Mouse (Mus musculus): ENCODE data around the gene Gli1.

Gene Gli1

DNA sequence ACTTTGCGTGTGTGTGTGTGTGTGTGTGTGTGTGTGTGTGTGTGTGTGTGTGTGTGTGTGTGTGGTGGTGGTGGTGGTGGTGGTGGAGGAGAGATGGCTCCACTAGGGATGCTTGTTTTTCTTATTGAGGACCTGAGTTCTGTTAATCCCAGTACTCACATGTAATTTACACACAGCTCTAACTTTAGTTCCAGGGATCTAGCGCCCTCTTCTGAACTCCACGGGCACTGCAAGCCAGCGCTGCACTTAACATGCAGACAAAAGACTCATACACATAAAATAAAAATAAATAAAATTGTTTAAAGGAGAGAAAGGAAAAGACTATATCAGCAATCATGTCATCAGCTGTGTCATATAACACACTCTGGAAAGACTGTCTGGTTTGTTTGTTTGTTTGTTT is 7.2 kb upstream of the Gli1 start:
- no peak for DNase-seq (ENCODE audit: low spot score in 2 of 2)

DNA sequence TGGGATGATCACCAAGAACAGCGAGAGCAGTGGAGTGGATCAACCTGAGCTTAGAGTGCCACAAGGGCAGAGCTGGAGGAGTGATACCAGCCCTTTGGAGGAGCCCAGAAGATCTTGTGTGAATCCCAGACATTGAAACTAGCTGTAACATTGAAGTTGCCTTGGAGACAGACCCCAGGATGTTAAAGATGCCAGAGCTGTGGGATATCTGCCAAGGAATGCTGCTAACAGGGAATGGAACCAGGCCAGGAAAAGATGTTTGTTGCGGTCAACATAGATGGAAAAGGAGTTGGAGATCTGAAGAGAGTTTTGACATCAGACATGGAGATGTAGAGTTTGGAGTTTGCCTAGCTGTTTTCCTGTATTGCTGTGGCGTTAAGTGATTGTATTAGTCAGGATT is 4.4 kb upstream of the Gli1 start:
- DNase-seq (ENCODE audit: low spot score in 2 of 2): no peak

- DNase-seq (ENCODE audit: low spot score in 2 of 2): no peak
These were observed 1.3 kb upstream of the Gli1 start for GRCm38 (mm10) chr10:127343029-127343428.

DNA sequence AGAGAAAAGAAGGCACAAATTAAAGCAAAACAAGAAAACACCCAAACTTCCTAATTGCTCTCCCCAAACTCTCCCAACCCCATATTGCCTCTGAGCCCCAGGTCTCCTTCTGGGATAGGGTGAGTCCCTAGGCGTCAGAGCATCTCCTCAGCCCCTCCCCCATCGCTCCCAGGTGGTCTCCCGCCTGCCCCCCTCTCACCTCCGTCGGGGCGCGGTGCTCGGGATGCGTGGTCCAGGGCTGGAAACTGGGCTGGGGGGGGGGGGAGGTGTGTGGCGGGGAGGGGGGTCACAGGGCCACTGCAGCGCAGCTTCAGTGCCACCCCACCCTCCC is 449 bp downstream of the Gli1 start:
- no peak for DNase-seq (ENCODE audit: low spot score in 2 of 2)

- DNase-seq (ENCODE audit: low spot score in 2 of 2): no peak
These were observed 1.0 kb downstream of the Gli1 start for GRCm38 (mm10) chr10:127340577-127341359.

GRCm38 (mm10) chr10:127339683-127340576 is 1.8 kb downstream of the Gli1 start:
- DNase-seq (ENCODE audit: low spot score in 2 of 2): no peak

DNA sequence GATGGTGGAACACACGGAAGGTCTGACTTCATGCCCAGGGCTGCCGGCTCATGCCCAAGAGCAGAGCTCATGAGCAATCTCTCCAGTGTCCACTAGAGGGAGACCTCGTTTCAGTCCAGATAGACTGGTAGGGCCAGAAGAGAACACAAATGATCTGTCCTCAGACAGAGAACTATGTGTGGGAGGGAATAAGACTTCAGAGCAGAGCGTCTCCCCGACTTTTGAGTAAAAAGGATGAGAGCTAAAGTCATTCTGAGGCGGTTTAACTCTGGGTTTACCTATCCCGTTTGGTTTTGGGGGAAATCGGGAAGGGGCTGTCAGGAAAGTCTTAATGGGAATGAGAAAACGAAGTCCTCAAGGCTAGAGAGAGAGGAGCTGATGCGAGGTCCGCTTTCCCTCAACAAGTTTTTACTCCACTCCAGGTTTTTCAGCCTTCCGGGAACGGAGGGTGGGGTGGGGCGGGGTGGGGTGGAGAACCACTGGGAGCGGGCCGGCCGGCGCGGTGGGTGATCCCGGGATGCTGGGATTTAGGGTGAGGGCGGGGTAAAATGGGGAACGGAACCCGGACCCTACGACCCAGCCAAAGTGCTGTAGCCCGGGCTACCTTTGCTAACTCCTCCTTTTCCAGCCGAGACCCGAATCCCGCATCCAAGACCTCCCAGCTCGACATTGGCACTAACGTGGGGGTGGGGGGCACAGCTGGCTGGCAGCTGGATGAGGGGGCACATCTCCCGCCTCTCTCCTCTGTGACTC is 2.7 kb downstream of the Gli1 start:
- DNase-seq (ENCODE audit: low spot score in 2 of 2): peak; percentile 86 to 94

DNA sequence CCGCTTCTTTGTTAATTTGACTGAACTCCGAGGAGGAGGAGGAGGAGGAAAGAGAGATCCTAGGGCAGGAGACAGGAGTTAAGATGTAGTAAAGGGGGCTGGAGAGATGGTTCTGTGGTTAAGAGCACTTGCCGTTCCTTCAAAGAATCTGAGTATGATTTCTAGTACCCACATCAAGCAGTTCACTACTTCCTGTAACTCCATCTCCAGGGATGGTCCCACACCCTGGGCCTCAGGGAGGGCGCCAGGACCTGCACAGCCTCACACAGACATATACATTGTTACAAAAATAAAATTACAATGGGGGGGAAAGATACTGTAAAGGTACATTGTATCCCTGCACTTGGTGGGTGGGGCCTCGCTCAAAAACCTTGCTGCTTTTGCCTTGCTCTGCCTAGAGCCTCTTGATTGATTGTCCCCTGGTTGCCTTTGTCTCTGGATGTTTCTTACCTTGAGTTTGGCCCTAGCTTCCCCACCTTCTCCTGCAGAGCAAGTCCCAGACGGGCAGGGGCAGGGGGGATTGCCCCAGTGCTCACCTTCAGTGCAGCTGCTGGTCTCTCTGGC is 4.2 kb downstream of the Gli1 start:
- no peak for DNase-seq (ENCODE audit: low spot score in 2 of 2)

- no peak for DNase-seq (ENCODE audit: low spot score in 2 of 2)
These were observed 4.8 kb downstream of the Gli1 start for GRCm38 (mm10) chr10:127336952-127337351.

DNA sequence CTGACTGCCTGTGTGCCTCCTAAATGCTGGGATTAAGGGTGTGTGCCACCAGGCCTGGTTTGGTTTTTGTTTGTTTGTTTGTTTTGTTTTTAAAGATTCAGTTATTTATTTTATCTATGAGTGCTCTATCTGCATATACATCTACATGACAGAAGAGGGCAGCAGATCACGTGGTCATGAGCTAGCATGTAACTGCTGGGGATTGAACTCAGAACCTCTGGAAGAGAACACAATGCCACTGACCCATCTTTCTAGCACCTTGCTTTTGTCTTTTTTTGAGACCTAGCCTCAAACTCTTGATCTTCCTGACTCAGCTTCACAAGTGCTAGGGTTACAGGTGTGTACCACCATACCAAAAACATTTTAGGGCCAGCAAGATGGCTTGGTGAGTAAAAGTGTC is 6.5 kb downstream of the Gli1 start:
- DNase-seq (ENCODE audit: low spot score in 2 of 2): no peak

DNA sequence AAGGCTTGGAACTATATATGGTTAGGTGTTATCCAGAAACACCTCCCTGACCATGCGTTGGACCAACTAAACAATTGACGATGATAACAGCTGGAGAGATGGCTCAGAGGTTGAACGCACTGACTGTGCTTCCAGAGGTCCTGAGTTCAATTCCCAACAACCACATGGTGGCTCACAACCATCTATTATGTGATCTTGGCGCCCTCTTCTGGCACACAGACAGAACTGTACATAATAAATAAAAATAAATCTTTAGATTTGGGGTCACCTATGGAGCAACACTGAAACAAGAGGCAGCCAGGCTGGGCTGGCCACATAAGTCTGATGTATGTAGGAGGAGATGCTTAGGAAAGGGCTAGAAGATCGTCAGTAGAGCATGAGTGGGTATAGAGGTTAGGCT is 8.6 kb downstream of the Gli1 start:
- no peak for DNase-seq (ENCODE audit: low spot score in 2 of 2)

DNA sequence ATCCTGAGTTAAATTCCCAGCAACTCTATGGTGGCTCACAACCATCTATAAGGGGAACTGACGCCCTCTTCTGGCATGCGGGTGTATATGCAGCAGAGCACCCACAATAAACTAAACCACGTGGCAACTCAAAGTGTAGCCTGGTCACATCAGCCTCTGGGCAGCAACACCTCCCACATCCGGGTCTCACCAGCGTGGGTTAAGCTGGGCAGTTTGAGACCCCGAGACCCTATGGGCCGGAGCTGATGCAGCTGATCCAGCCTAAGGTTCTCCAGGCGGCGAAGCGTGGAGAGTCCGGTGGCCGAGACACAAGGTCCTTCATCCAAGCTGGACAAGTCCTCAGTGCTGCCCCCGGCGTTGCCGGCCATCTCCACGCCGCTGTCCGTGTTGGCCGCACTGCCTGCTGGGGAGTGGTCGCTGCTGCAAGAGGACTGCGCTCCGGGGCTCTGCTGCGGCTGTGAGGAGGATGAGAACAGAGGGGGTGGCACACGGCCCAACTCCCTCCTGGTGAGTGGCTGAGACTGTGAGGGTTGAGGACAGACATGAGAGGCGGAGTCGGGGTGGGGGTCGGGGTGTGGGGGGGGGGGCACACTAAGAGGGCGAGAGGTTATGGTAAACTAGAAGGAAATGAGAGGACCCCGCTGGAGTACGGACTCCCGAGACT is 9.4 kb downstream of the Gli1 start:
- DNase-seq (ENCODE audit: low spot score in 2 of 2): no peak

DNA sequence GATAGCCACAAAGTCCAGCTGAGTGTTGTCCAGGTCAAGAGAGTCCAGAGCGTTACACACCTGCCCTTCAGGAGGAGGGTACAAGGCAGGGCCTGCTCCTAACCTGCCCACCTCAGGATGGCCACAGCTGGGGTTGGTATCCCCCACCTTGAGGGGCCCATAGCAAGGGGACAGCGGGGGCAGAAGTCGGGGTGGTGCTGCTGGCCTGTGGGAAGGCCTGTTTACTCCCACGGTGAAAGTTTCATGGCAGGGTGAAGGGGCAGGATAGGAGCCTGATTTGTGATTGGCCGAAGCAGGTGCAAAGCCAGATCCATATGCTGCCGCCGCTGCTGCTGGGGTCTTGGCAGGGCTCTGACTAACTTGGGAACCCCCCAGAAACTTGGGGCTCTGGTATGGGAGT is 11.6 kb downstream of the Gli1 start:
- no peak for DNase-seq (ENCODE audit: low spot score in 2 of 2)

- no peak for DNase-seq (ENCODE audit: low spot score in 2 of 2)
These were observed 14.2 kb downstream of the Gli1 start for GRCm38 (mm10) chr10:127327461-127328145.

- DNase-seq (ENCODE audit: low spot score in 2 of 2): no peak
These were observed 14.9 kb downstream of the Gli1 start for GRCm38 (mm10) chr10:127326828-127327227.

GRCm38 (mm10) chr10:127326017-127326801 is 15.6 kb downstream of the Gli1 start:
- DNase-seq (ENCODE audit: low spot score in 2 of 2): no peak

DNA sequence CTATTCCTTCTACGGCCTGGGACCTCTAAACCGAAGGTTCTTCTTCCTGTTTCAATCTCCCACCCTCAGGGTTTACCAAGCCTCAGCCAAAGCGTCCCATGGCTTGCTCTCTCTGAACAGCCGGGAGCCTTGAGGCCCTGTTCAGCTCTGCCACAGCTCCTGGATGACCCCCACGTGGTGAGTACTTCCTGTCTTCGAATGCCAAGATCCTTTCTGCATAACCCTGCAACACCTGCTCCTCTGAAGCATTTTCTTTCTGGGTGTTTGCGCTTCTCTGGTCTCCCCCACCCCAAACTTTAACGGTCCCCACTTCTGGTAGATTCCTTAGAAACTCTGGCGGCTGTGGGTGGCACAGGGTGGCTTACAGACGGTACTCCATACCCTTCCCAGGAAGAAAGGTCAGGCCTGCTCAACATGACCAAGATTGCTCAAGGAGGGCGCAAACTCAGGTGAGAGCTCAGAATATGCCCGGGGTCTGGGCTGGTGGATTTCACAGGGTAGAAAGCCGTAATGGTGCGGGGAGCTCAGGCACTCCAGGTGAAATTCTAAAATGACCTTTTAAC is 16.2 kb downstream of the Gli1 start:
- no peak for DNase-seq (ENCODE audit: low spot score in 2 of 2)

GRCm38 (mm10) chr10:127324495-127324894 is 17.3 kb downstream of the Gli1 start:
- DNase-seq (ENCODE audit: low spot score in 2 of 2): no peak

GRCm38 (mm10) chr10:127323131-127323855 is 18.5 kb downstream of the Gli1 start:
- no peak for DNase-seq (ENCODE audit: low spot score in 2 of 2)

Measured in frontal cortex, postnatal 36 days (tissue).